Mouse (Mus musculus) cerebellum, postnatal 10 days (tissue): ENCODE results near the gene Olfr1234.

Experiments
- DNase-seq, 2 experiments: peaks; one replicate each; pipeline ENCODE4 v3.0.0; 2021; ENCODE audit warnings: mixed read lengths in 2 of 2

The Olfr1234 gene

GRCm38 (mm10) chr2:89364765-89365164 lies at the start of gene Olfr1234:
Olfr1234 (minus strand) TSS chr2:89364865.
- no peak for DNase-seq

GRCm38 (mm10) chr2:89409576-89409975 lies 44.9 kb upstream of the Olfr1234 start, which contains the start of gene Olfr1238:
Olfr1238 (minus strand) TSS chr2:89409676.
- no peak for DNase-seq

DNA sequence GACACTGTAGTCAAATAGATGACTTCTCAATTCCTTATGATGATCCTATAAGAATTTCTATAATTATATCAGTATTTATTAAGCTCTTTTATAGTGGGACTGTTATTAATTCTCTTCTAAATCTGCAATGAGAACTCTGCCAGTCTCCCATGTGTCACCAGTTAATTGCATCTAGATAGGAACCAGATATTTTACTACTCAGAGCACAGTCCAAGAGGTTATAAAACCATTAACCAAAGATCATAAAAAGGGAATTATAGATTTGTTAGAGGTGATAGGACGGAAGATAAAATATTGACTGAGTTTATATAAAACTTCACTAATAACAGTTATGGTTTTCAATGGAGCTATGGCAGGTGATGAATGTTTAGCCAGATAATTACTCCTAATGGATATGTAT lies 36.2 kb upstream of the Olfr1234 start:
- DNase-seq, result no peak

DNA sequence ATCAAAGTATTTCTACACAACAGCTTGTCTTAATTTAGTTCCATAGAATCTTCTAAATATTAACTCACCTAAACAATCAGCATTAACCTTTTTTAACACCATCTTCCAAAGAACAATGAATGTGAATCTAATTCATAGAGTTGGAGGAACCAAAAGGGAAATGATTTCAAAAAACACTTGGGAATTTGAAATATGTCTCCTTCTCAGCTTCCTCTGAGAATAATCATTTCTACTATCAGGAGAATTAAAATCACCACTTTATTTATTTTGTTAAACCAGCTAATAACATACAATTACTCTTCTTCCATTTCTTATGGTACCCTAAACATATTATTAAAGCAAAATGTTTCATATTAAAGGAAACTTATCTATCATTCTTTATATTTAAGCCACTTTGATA lies 22.4 kb downstream of the Olfr1234 start, which contains the start of gene Olfr1233:
Gene Olfr1233 (minus strand): TSS at position 101 of the 400 bp plus-strand sequence.
- no peak for DNase-seq

GRCm38 (mm10) chr2:89329575-89329974 lies 35.1 kb downstream of the Olfr1234 start, which contains the start of gene Olfr1232:
Olfr1232 (minus strand) TSS chr2:89329675.
- no peak for DNase-seq
